Mouse (Mus musculus) liver, embryonic 15.5 days (tissue): ENCODE data around the gene Trim2. TPM values are rescaled to one million over a fixed set of nuclear protein-coding genes. Genes with fewer than 3 reads are reported as not detected.

Experiments used
- ATAC-seq: fragments of 200-750 bp; cut with Nextera tagmentation; 2 replicates; pipeline ENCODE4 v1.8.0; 2017; ENCODE audit warnings: moderate number of reproducible peaks, mild to moderate bottlenecking, moderate library complexity; ENCODE audit not compliant: insufficient read depth
- H3K27ac ChIP-seq: fragments of 300-500 bp; sonication (generic); replicated peaks from 2 replicates; pipeline ENCODE4 v1.5.1; 2015; ENCODE audit warnings: mild to moderate bottlenecking, inconsistent platforms
- H3K27me3 ChIP-seq: fragments of 300-500 bp; sonication (generic); 2 replicates; pipeline ENCODE4 v1.6.1; 2015; ENCODE audit warnings: mild to moderate bottlenecking, inconsistent platforms
- H3K36me3 ChIP-seq: fragments of 300-500 bp; sonication (generic); replicated peaks from 2 replicates; pipeline ENCODE4 v1.6.1; 2015; ENCODE audit warnings: moderate library complexity, mild to moderate bottlenecking, inconsistent platforms
- H3K4me1 ChIP-seq: fragments of 300-500 bp; sonication (generic); replicated peaks from 2 replicates; pipeline ENCODE4 v1.6.1; 2015; ENCODE audit warnings: inconsistent platforms
- H3K4me2 ChIP-seq: fragments of 300-500 bp; sonication (generic); 2 replicates; pipeline ENCODE4 v1.6.1; 2015; ENCODE audit warnings: moderate library complexity, mild to moderate bottlenecking, inconsistent platforms
- H3K4me3 ChIP-seq: fragments of 300-500 bp; sonication (generic); replicated peaks from 2 replicates; pipeline ENCODE4 v1.5.1; 2015; ENCODE audit warnings: mild to moderate bottlenecking, inconsistent platforms
- H3K9ac ChIP-seq: fragments of 300-500 bp; sonication (generic); 2 replicates; pipeline ENCODE4 v1.6.1; 2015; ENCODE audit warnings: moderate library complexity, mild to moderate bottlenecking, inconsistent platforms
- H3K9me3 ChIP-seq: fragments of 300-500 bp; sonication (generic); replicated peaks from 2 replicates; pipeline ENCODE4 v1.6.1; 2016; ENCODE audit warnings: inconsistent platforms
- WGBS: fragments of 180-500 bp; shearing (Covaris S2); methylation state at CpG from one replicate; pipeline ENCODE4 v1.1.7; 2015; ENCODE audit warnings: mixed read lengths; ENCODE audit not compliant: insufficient replicate concordance; 5-methylcytosine and 5-hydroxymethylcytosine counted together
- polyA plus RNA-seq: library from polyadenylated mRNA; unstranded; fragments of >200 nt; fragmentation: Nextera tagmentation; extraction: Ambion mirVana; gene quantifications from 2 replicates; pipeline ENCODE4 v1.2.1, GENCODE M21; 2015

Trim2 gene
- polyA plus RNA-seq, 1 experiment from 2014 or later: 4.8 TPM

DNA sequence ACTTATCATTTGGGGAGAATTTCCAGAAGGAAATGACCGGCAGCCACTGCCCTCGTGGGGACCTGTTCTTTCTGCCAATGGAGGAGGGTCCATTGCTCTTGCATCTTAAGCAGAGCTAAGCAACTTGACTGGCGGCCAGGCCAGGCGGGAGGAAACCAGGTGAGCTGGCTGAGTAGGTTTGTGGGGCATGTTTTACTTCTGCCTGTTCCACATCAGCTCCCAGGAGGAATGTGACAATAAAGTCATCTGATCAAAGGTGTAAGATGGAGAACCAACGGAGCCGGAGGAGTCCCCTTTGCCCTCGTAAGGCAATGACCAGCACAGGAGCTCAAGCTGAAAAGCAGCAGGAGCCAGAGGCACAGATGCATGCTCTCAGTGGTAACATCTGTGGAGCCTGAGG lies 35.1 kb upstream of the Trim2 start:
- H3K4me2 ChIP-seq: no peak overlapping the region
- WGBS: 65% methylated on average over 7 of the region's 7 CpGs
- no peak overlapping the region for H3K4me3 ChIP-seq
- H3K36me3 ChIP-seq: no peaks in the 10 kb centered on the region
- H3K27me3 ChIP-seq: peaks cover 39% of the 10 kb centered on the region
- no peak for ATAC-seq
- no peaks in the 10 kb centered on the region for H3K9me3 ChIP-seq
- H3K27ac ChIP-seq: no peak overlapping the region
- H3K4me1 ChIP-seq: peaks cover 26% of the 10 kb centered on the region
- H3K9ac ChIP-seq: no peak overlapping the region

DNA sequence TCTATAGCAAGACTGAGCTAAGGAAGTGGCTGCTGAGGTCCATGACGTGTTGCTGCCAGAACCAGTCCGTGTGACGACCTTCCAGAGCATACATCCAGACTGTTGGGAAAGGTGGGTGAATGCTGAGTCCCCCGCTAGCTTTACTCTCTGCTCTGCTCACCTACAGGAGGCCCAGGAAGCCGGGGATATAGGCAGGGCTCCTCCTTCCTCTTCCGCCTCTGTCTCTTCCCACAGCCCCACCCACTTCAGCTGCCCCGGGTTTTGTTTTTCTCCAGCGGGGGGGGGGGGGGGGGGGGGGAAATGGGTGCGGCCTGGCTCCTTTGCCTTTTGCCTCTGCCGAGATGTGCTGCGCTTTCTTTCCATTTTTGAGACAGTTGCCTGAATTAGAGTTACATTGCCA lies 30.9 kb upstream of the Trim2 start:
- WGBS: 19% methylated on average over 9 of the region's 11 CpGs
- Histone ChIP-seq H3K4me2 (peak overlapping the region; percentile 48), H3K27me3 (peaks cover 23% of the 10 kb centered on the region), H3K4me3 (no peak overlapping the region), H3K9me3 (no peaks in the 10 kb centered on the region), H3K27ac (no peak overlapping the region), H3K36me3 (no peaks in the 10 kb centered on the region), H3K9ac (no peak overlapping the region), H3K4me1 (peaks cover 15% of the 10 kb centered on the region)
- ATAC-seq: no peak

DNA sequence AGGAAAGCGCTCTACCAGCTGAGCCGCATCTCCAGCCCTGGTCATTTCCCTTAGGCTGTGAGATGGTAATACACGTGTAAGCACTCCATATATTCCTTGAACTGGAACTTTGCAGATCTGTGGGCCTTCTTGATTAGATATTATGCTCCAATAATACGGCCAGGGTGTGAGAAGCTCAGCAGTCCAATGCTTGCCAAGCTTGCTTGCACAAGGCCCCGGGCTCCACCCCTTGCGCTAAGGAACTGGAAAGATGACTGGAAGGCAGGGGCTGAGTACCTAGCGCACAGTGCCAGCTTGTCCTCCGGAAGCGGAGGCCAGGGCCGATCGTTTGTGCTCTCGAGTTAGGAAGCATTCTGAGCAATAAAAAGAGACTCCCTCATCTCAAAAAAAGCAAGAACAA lies 29.7 kb upstream of the Trim2 start:
- Histone ChIP-seq H3K9me3 (no peaks in the 10 kb centered on the region), H3K4me2 (no peak overlapping the region), H3K4me1 (peaks cover 15% of the 10 kb centered on the region), H3K36me3 (no peaks in the 10 kb centered on the region), H3K9ac (no peak overlapping the region), H3K4me3 (no peak overlapping the region), H3K27ac (no peak overlapping the region), H3K27me3 (peaks cover 26% of the 10 kb centered on the region)
- no peak for ATAC-seq
- WGBS: 70% methylated on average over 12 of the region's 12 CpGs

DNA sequence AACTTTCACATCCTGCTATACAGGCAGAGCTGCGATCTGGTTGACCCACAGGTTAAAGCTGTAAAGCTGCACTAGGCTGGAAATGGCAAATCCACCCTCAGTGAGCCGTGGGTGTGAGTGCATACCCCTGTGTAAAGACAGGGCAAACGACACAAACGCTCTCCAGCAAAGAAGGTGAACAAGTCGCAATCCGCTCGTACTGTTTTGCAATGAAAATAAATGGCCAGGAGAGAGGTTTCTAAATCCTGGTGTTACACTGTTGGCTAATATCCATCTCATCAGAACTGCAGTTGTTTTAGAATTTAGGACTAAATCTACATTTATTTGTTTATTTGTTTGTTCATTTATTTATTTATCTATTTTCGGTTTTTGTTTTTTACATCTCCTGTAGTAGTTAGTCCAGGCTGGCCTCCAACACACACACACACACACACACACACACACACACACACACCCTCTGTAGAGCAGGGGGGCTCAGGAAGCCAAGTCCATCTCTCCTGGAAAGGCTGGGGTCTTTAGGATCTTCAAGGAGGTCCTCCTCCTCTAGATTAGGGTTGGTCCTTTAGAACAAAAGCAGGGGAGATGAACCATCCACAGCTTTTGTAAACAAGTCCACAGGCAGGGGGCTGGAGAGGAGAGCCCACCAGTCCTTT lies 28.9 kb upstream of the Trim2 start:
- Histone ChIP-seq H3K4me1 (peaks cover 15% of the 10 kb centered on the region), H3K27ac (no peak overlapping the region), H3K9ac (no peak overlapping the region), H3K9me3 (no peaks in the 10 kb centered on the region), H3K36me3 (no peaks in the 10 kb centered on the region), H3K4me3 (no peak overlapping the region), H3K27me3 (peaks cover 26% of the 10 kb centered on the region), H3K4me2 (no peak overlapping the region)
- no peak for ATAC-seq
- WGBS: 48% methylated on average over 8 of the region's 8 CpGs

DNA sequence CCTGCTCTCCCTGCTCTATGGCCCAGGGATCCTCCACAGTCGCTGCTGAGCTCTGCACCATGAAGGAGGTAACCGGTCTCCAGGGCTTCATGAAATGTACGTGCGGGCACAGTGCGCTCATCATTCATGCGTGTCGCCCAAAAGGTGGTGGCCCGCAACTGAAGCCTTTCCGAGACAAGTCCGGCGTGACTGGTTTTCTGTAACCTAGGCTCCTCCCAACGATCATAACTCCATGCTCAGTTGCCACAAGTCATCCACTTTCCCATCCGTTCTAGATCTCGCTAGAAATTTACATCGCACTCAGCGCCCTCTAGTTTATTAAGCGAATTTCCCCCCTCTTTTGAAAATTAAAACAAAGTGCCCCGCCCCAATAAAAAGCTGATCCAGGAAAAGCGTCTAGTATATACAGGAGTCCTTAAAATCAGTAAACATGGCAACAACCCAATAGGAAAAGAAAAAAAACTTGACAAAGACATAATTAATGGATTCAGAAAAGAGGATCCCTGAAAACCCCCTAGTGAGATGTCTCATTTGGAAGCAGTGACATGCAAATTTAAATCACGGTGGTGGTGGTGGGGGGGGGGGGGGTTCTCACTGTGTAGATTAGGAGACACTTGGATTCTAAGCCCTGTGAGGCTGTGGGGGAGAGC lies 28.2 kb upstream of the Trim2 start:
- Histone ChIP-seq H3K9ac (no peak overlapping the region), H3K27me3 (peaks cover 27% of the 10 kb centered on the region), H3K4me1 (peaks cover 15% of the 10 kb centered on the region), H3K4me3 (no peak overlapping the region), H3K36me3 (no peaks in the 10 kb centered on the region), H3K4me2 (peak overlapping the region; percentile 10; the same call in 1 of the 2 replicates), H3K27ac (no peak overlapping the region), H3K9me3 (no peaks in the 10 kb centered on the region)
- no peak for ATAC-seq
- WGBS: 20% methylated on average over 20 of the region's 20 CpGs

DNA sequence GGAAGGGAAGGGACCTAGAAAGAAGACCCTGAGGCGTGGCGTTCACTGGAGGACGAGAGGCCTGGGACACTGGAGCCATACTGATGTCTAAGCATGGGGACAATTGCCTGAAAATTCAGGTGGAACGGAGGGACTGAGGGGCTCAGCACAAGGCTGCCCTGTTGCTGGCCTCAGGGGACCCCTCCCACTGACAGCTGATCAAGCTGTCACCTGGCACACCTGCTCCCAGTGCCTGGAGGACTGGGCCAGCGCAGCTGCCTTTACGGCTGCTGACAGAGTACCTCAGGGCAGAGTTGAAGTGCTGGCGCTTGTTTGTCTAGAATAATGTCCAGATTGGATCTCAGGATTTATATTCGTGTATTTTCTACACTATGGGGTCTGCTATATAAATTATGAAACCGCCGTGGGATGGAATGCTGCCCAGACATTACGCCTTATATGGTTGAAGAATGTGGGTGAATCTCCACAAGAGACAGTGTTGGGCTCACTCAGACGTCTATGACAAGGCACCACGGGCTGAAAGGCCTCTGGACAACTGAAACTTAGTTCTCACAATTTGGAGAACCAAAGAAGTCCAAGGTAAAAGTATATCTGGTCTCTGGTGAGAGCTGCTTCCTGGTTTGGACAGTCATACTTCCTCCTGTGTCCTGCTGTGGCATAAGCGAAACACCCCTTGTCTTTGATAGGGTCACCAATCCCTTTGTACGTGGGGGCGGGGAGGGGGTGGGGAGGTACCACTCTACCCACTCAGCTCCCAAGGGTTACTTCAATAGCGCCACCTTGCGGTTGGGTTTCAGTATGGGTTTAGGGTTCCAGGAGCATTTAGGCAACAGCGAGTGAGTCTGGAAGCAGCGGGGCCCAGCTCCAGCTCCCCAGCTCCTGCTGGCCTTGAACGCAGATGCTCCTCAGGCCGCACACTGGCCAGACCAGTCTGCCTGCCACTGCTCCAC lies 27.0 kb upstream of the Trim2 start:
- WGBS: 41% methylated on average over 22 of the region's 22 CpGs
- Histone ChIP-seq H3K27me3 (peaks cover 32% of the 10 kb centered on the region), H3K27ac (no peak overlapping the region), H3K4me2 (peak overlapping the region; percentile 10; the same call in 1 of the 2 replicates), H3K9me3 (no peaks in the 10 kb centered on the region), H3K36me3 (no peaks in the 10 kb centered on the region), H3K9ac (no peak overlapping the region), H3K4me1 (peaks cover 15% of the 10 kb centered on the region), H3K4me3 (no peak overlapping the region)
- ATAC-seq: no peak; the same call in 1 of the 2 replicates

DNA sequence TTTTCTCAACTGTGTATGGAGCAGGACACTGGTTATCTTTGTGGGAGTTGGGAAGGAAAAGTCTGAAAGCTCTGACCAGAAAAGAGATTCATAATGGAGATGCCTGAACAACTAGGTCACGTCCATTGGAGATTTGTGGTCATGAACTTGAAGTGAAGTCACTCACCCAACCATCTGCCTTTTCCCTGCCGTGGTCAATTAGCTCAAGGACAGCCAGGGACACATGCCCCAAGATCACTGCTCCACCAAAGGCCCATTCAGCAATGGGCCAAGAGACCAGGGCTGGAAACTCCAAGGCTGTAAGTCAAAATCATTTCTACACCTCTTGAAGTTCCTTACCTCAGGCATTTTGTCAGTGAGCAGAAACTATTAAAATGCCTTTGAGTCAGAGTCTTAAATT lies 23.5 kb upstream of the Trim2 start:
- ATAC-seq: no peak
- H3K4me2 ChIP-seq: no peak overlapping the region
- peaks cover 4% of the 10 kb centered on the region for H3K4me1 ChIP-seq
- H3K27ac ChIP-seq: no peak overlapping the region
- 40% methylated on average over 2 of the region's 2 CpGs for WGBS
- no peak overlapping the region for H3K4me3 ChIP-seq
- H3K9ac ChIP-seq: no peak overlapping the region
- H3K9me3 ChIP-seq: no peaks in the 10 kb centered on the region
- peaks cover 19% of the 10 kb centered on the region for H3K27me3 ChIP-seq
- H3K36me3 ChIP-seq: no peaks in the 10 kb centered on the region

DNA sequence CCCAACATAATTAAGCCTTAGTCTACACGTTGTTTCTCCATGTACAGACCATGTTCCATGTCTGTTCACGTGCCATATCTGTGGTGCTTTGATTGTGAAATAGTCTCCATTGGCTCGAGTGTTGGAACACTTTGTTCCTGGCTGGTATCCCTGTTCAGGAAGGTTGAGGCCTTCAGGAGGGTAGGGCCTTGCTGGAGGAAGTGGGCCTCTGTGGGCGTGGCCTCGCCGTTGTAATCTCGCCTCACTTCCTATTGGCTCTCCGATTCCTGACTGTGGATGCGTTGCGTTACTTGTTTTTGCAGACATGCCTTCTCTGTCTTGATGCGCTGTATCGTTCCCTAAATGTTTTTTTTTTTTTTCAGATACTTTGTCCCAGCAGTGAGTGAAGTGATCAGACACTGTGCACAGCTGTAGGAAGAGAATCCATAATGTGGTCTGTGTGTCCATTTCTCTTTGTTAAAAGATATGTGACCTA lies 18.3 kb upstream of the Trim2 start:
- Histone ChIP-seq H3K9me3 (no peaks in the 10 kb centered on the region), H3K9ac (no peak overlapping the region), H3K4me1 (peaks cover 17% of the 10 kb centered on the region), H3K27ac (no peak overlapping the region), H3K36me3 (no peaks in the 10 kb centered on the region), H3K4me2 (no peak overlapping the region), H3K27me3 (peaks cover 6% of the 10 kb centered on the region; the same call in 1 of the 2 replicates), H3K4me3 (no peak overlapping the region)
- 49% methylated on average over 12 of the region's 12 CpGs for WGBS
- peak; percentile 62; the same call in 1 of the 2 replicates for ATAC-seq

DNA sequence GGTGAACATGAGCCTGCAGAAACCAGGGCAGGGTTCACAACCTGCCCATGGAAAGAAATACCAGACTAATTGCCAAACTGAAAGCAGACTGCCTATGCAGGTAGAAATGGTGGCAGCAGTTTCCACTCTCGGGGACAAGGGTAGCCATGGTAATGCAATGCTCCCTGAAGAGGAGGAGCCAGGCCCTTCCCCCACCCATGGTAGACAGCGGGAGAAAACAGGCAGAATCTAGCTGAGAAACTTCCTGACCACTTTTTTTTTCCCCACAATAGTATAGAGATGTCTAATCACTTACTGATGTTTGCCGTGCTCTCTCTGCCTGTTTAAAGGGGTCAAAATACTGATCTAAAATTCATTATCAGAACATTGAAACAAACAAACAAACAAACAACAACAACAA lies 17.8 kb upstream of the Trim2 start:
- no peak overlapping the region for H3K9ac ChIP-seq
- H3K4me1 ChIP-seq: peaks cover 17% of the 10 kb centered on the region
- H3K9me3 ChIP-seq: no peaks in the 10 kb centered on the region
- no peaks in the 10 kb centered on the region for H3K36me3 ChIP-seq
- H3K4me3 ChIP-seq: no peak overlapping the region
- 11% methylated on average over 3 of the region's 3 CpGs for WGBS
- ATAC-seq: peak; percentile 58; the same call in 1 of the 2 replicates
- peak overlapping the region; percentile 14 for H3K4me2 ChIP-seq
- peaks cover under 1% of the 10 kb centered on the region; the same call in 1 of the 2 replicates for H3K27me3 ChIP-seq
- H3K27ac ChIP-seq: no peak overlapping the region

DNA sequence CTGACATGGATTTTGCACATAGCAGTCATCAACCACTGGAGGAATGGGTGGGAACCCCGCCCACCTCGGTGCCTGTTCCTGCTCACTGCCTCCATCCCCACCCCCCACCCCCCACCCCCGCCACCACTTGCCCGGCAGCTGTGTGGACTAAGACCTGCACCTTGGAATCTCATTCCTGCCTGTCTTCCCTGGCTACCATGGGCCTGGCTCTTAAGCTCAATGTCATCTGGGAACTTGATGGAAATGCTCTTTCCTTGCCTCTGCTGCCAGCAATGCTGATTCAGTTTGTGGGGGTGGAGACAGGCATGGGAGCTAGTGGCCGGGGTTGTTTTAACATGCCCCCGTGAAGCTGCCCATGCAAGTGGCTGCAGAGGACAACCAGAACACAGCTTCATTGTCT lies 17.3 kb upstream of the Trim2 start:
- ATAC-seq: no peak
- Histone ChIP-seq H3K36me3 (no peaks in the 10 kb centered on the region), H3K4me3 (no peak overlapping the region), H3K27ac (no peak overlapping the region), H3K4me2 (peak overlapping the region; percentile 14), H3K4me1 (peaks cover 17% of the 10 kb centered on the region), H3K9ac (no peak overlapping the region), H3K27me3 (no peaks in the 10 kb centered on the region; the same call in 1 of the 2 replicates), H3K9me3 (no peaks in the 10 kb centered on the region)
- WGBS: 29% methylated on average over 6 of the region's 6 CpGs

DNA sequence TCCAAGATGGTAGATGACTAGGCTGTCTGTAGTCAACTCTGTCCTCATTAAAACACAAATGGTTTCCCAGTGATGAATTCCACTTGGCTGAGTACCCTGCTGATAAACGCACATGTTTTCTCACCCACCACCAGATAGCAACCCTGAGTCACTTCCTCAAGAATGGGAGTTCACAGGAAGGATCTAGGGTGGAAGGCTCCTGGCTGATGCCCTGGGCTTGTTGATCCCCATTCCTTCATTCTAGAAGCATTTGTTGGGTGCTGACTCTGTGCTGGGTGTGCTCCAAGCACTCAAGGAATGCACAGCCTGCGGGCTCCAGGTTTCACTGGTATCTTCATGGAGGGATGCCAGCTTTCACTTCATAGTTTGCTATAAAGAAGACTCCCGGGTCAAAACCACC lies 12.8 kb upstream of the Trim2 start:
- H3K27me3 ChIP-seq: no peaks in the 10 kb centered on the region
- H3K9me3 ChIP-seq: no peaks in the 10 kb centered on the region
- no peaks in the 10 kb centered on the region for H3K36me3 ChIP-seq
- no peak for ATAC-seq
- whole genome bisulfite sequencing: 51% methylated on average over 3 of the region's 3 CpGs
- H3K4me1 ChIP-seq: peaks cover 22% of the 10 kb centered on the region
- H3K9ac ChIP-seq: no peak overlapping the region
- no peak overlapping the region for H3K4me2 ChIP-seq
- no peak overlapping the region; the same call in 1 of the 2 replicates for H3K27ac ChIP-seq
- H3K4me3 ChIP-seq: no peak overlapping the region
